Mouse (Mus musculus): Measurements from ENCODE around the gene Cog1.
A peak's percentile ranks its signal among the peaks of the same experiment; 100 is the strongest.

Cog1 gene

GRCm38 (mm10) chr11:113666205-113666604 is 17.2 kb downstream of the Cog1 start:
- no peak for DNase-seq (ENCODE audit: extremely low spot score, low read depth, low spot score)

- no peak for DNase-seq (ENCODE audit: extremely low spot score, low read depth, low spot score)
Measured at GRCm38 (mm10) chr11:113666648-113667047, 17.7 kb downstream of the Cog1 start.

- DNase-seq (ENCODE audit: extremely low spot score, low read depth, low spot score), result no peak
Measured at GRCm38 (mm10) chr11:113667122-113667521, 18.2 kb downstream of the Cog1 start.

- DNase-seq (ENCODE audit: extremely low spot score, low read depth, low spot score), result no peak
Measured at GRCm38 (mm10) chr11:113667704-113668103, 18.7 kb downstream of the Cog1 start.

- DNase-seq (ENCODE audit: extremely low spot score, low read depth, low spot score), result no peak
Measured at GRCm38 (mm10) chr11:113668857-113669256, 19.9 kb downstream of the Cog1 start.

GRCm38 (mm10) chr11:113669711-113670110 is 20.7 kb downstream of the Cog1 start:
- DNase-seq (ENCODE audit: extremely low spot score, low read depth, low spot score), result no peak

GRCm38 (mm10) chr11:113673614-113674013 is 24.6 kb downstream of the Cog1 start:
- no peak for DNase-seq (ENCODE audit: extremely low spot score, low read depth, low spot score)

- DNase-seq (ENCODE audit: extremely low spot score, low read depth, low spot score), result no peak
Measured at GRCm38 (mm10) chr11:113674595-113674994, 25.6 kb downstream of the Cog1 start.

GRCm38 (mm10) chr11:113676847-113677246 is 27.9 kb downstream of the Cog1 start:
- DNase-seq (ENCODE audit: extremely low spot score, low read depth, low spot score), result no peak

GRCm38 (mm10) chr11:113677378-113677777 is 28.4 kb downstream of the Cog1 start:
- no peak for DNase-seq (ENCODE audit: extremely low spot score, low read depth, low spot score)

- no peak for DNase-seq (ENCODE audit: extremely low spot score, low read depth, low spot score)
Measured at GRCm38 (mm10) chr11:113678373-113678772, 29.4 kb downstream of the Cog1 start.

- DNase-seq (ENCODE audit: extremely low spot score, low read depth, low spot score), result no peak
Measured at GRCm38 (mm10) chr11:113680954-113681353, 32.0 kb downstream of the Cog1 start.

GRCm38 (mm10) chr11:113681979-113682378 is 33.0 kb downstream of the Cog1 start:
- DNase-seq (ENCODE audit: extremely low spot score, low read depth, low spot score), result no peak

- no peak for DNase-seq (ENCODE audit: extremely low spot score, low read depth, low spot score)
Measured at GRCm38 (mm10) chr11:113682897-113683626, 34.1 kb downstream of the Cog1 start.

- DNase-seq (ENCODE audit: extremely low spot score, low read depth, low spot score), result no peak
Measured at GRCm38 (mm10) chr11:113683627-113683956, 34.6 kb downstream of the Cog1 start.

GRCm38 (mm10) chr11:113683957-113684706 is 35.2 kb downstream of the Cog1 start, which contains the start of the genes Fam104a and D11Wsu47e:
Fam104a (minus strand) TSS chr11:113684155.
D11Wsu47e (plus strand) TSS chr11:113684412.
- peak; percentile 90 for DNase-seq (ENCODE audit: extremely low spot score, low read depth, low spot score)

- no peak for DNase-seq (ENCODE audit: extremely low spot score, low read depth, low spot score)
Measured at GRCm38 (mm10) chr11:113684707-113685426, 35.9 kb downstream of the Cog1 start.

GRCm38 (mm10) chr11:113687031-113687430 is 38.1 kb downstream of the Cog1 start:
- no peak for DNase-seq (ENCODE audit: extremely low spot score, low read depth, low spot score)

- no peak for DNase-seq (ENCODE audit: extremely low spot score, low read depth, low spot score)
Measured at GRCm38 (mm10) chr11:113690506-113690905, 41.5 kb downstream of the Cog1 start.

- no peak for DNase-seq (ENCODE audit: extremely low spot score, low read depth, low spot score)
Measured at GRCm38 (mm10) chr11:113691318-113691717, 42.3 kb downstream of the Cog1 start.

- no peak for DNase-seq (ENCODE audit: extremely low spot score, low read depth, low spot score)
Measured at GRCm38 (mm10) chr11:113691851-113692250, 42.9 kb downstream of the Cog1 start.

- no peak for DNase-seq (ENCODE audit: extremely low spot score, low read depth, low spot score)
Measured at GRCm38 (mm10) chr11:113697571-113697970, 48.6 kb downstream of the Cog1 start.

All from hindlimb bud, embryonic 11.5 days (tissue).